In the genomic region with DNA sequence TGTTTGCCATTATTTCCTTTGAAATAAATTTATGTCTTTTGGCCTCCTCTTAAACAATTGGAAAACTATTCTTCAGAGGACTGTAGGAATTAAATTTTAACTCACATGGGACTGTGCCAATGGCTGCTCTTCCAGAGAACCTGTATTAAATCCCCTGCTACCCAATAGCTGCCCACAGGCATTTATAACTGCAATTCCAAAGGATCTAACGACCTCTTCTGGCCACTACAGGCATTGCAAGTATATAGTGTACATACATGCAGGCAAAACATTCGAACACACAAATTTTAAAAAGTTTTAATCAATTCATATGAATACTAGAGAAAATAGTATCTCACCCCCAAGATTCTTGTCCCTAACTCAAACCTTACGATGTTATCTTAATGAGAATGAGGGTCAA, we compare ENCODE assay signal across 17 mouse cellular contexts. TPM values are rescaled to one million over a fixed set of nuclear protein-coding genes. Genes with fewer than 3 reads are reported as not detected.
DNase-seq lines count a peak whose midpoint lies in the region; TF ChIP-seq lines count a peak whose summit lies in the region.
"Had no signal": no experiment of that assay in that cellular context is flagged by ENCODE, and none has a peak within 500 bp of the region (broad histone marks: within the 10 kb centered on the region; RNA-seq: fewer than 3 reads in every experiment).

No protein-coding gene starts in this region.

- no peaks in the 10 kb centered on the region for H3K79me2 ChIP-seq in heart, adult 2 months (replicated peaks; ENCODE audit: control insufficient read depth, insufficient read depth, low read length)
- no peaks in the 10 kb centered on the region for H3K79me2 ChIP-seq in liver, adult 2 months (ENCODE audit: control insufficient read depth, insufficient read depth, low read length)

- no peak overlapping the region for H3K4me3 ChIP-seq in heart, adult 2 months
- no peak overlapping the region for H3K4me3 ChIP-seq in liver, adult 2 months (ENCODE audit: insufficient read depth, low read depth, low read length)
- H3K4me3 ChIP-seq: embryonic facial prominence, embryonic 12.5 days; limb, embryonic 12.5 days; midbrain, embryonic 15.5 days had no signal

- H3K27me3 ChIP-seq in heart, adult 2 months (ENCODE audit: control insufficient read depth, insufficient read depth, low read length): no peaks in the 10 kb centered on the region
- no peaks in the 10 kb centered on the region for H3K27me3 ChIP-seq in liver, adult 2 months (ENCODE audit: control insufficient read depth, insufficient read depth, low read length)
- H3K27me3 ChIP-seq: embryonic facial prominence, embryonic 12.5 days; limb, embryonic 12.5 days; midbrain, embryonic 15.5 days had no signal

- no peaks in the 10 kb centered on the region for H3K36me3 ChIP-seq in heart, adult 2 months (ENCODE audit: control insufficient read depth, insufficient read depth, low read length)
- no peaks in the 10 kb centered on the region for H3K36me3 ChIP-seq in liver, adult 2 months (ENCODE audit: control insufficient read depth, insufficient read depth, low read length)
- H3K36me3 ChIP-seq: embryonic facial prominence, embryonic 12.5 days; limb, embryonic 12.5 days; midbrain, embryonic 15.5 days had no signal

- no peak overlapping the region for H3K27ac ChIP-seq in heart, adult 2 months
- H3K27ac ChIP-seq in liver, adult 2 months (replicated peaks; ENCODE audit: insufficient read depth, low read depth, low read length): no peak overlapping the region
- H3K27ac ChIP-seq: embryonic facial prominence, embryonic 12.5 days; limb, embryonic 12.5 days; midbrain, embryonic 15.5 days had no signal

- TF ChIP-seq EP300 in heart, adult 2 months (IDR thresholded peaks at IDR 0.05; ENCODE audit: insufficient read depth, low read depth, low read length): no peak

- WGBS in heart, adult 2 months: 63% methylated on average over 3 of the region's 3 CpGs
- WGBS in liver, adult 2 months: 63% methylated on average over 3 of the region's 3 CpGs

- intact Hi-C loops in heart, adult 2 months (cut with DNase I): no loop called here
- intact Hi-C loops in heart, postnatal 14 days (cut with DNase I): no loop called here

- DNase-seq in heart, adult 2 months: no peak
- DNase-seq in heart, postnatal 14 days: no peak
- peak; percentile 15 for DNase-seq in liver, adult 2 months (ENCODE audit: extremely low read depth, low read depth, low spot score)
- DNase-seq in liver (no peak), 416B (ENCODE audit: low read depth) (peak; percentile 31), NIH3T3 (ENCODE audit: low read depth) (peak; percentile 12)
- no peak for DNase-seq in frontal cortex, postnatal 14 days (ENCODE audit: low spot score in 2 of 2)
- DNase-seq in urinary bladder, postnatal 36 days (ENCODE audit: low spot score in 2 of 2): no peak
- DNase-seq: adrenal gland, adult 2 months; cerebellum, postnatal 10 days; heart, adult 11 months; layer of hippocampus, postnatal 36 days; lung, postnatal 4 days; thymus, postnatal 25 days had no signal

- TF ChIP-seq CTCF in heart, adult 2 months (IDR thresholded peaks at IDR 0.05): peak; percentile 49
- no peak for TF ChIP-seq CTCF in liver, adult 2 months (IDR thresholded peaks at IDR 0.05; ENCODE audit: low read depth, low read length)

- no peak overlapping the region for H3K9ac ChIP-seq in heart, adult 2 months (ENCODE audit: low read depth, low read length)
- H3K9ac ChIP-seq in liver, adult 2 months (ENCODE audit: low read depth, low read length): no peak overlapping the region
- H3K9ac ChIP-seq: embryonic facial prominence, embryonic 12.5 days; limb, embryonic 12.5 days; midbrain, embryonic 15.5 days had no signal

- H3K4me1 ChIP-seq in heart, adult 2 months (ENCODE audit: control insufficient read depth, insufficient read depth, low read length): no peaks in the 10 kb centered on the region
- H3K4me1 ChIP-seq in liver, adult 2 months (ENCODE audit: control insufficient read depth, insufficient read depth, low read length): no peaks in the 10 kb centered on the region

- no peak for TF ChIP-seq POLR2A in heart, adult 2 months (IDR thresholded peaks at IDR 0.05; ENCODE audit: insufficient read depth, low read depth, low read length)
- TF ChIP-seq POLR2A in liver, adult 2 months (IDR thresholded peaks at IDR 0.05; ENCODE audit: extremely low read depth, insufficient read depth, low read length): no peak

RNA-seq across cellular contexts. Expression of gene Adpgk, which starts 41.1 kb away (rescaled TPM):
- total RNA-seq in heart, adult 2 months (2021): 1 to 10 TPM; 7.7 to 7.8 TPM
- 6.6 and 8.1 TPM in 2 replicates for polyA plus RNA-seq in heart, adult 2 months (2012; rRNA removed)
- total RNA-seq in heart, postnatal 14 days (2021): 1 to 10 TPM; 9.5 to 9.8 TPM
- 11.1 and 11.3 TPM in 2 replicates for total RNA-seq in liver, adult 2 months (2014; rRNA removed)
- 7.6 and 7.9 TPM in 2 replicates for polyA plus RNA-seq in liver, adult 2 months (2012; rRNA removed)

Comparison
In these comparisons a context has a peak if more than half of its experiments do, and no peak if none do; other contexts are left out.
1. DNase-seq: peak in liver, adult 2 months (single experiment), 416B (single experiment) and NIH3T3 (single experiment); none in heart, adult 2 months (0 of 2), heart, postnatal 14 days (0 of 2), liver (single experiment), frontal cortex, postnatal 14 days (0 of 2) and urinary bladder, postnatal 36 days (0 of 2).